Mouse (Mus musculus) limb, embryonic 13.5 days (tissue): ENCODE data around the gene Shroom3. TPM values are rescaled to one million over a fixed set of nuclear protein-coding genes. Genes with fewer than 3 reads are reported as not detected.
A peak's percentile ranks its signal among the peaks of the same experiment; 100 is the strongest.
"Not testable (repeated sequence)": the region's sequence is repeated elsewhere in the genome, so short reads cannot be mapped to it uniquely, and the experiment has no call there.

ENCODE experiments used
- ATAC-seq: fragments of 200-750 bp; cut with Nextera tagmentation; 2 replicates; pipeline ENCODE4 v1.8.0; 2017; ENCODE audit warnings: low read depth, moderate number of reproducible peaks, moderate TSS enrichment; ENCODE audit not compliant: low FRiP score
- H3K27ac ChIP-seq: fragments of 300-500 bp; sonication (generic); 2 replicates; pipeline ENCODE4 v1.5.1; 2015; ENCODE audit warnings: inconsistent platforms, mild to moderate bottlenecking, moderate library complexity
- H3K27me3 ChIP-seq: fragments of 300-500 bp; sonication (generic); 2 replicates; pipeline ENCODE4 v1.6.1; 2015; ENCODE audit warnings: mild to moderate bottlenecking, inconsistent platforms
- H3K36me3 ChIP-seq: fragments of 300-500 bp; sonication (generic); 2 replicates; pipeline ENCODE4 v1.6.1; 2015; ENCODE audit warnings: inconsistent platforms, mild to moderate bottlenecking, moderate library complexity
- H3K4me1 ChIP-seq: fragments of 300-500 bp; sonication (generic); 2 replicates; pipeline ENCODE4 v1.6.1; 2015; ENCODE audit warnings: inconsistent platforms
- H3K4me2 ChIP-seq: fragments of 300-500 bp; sonication (generic); replicated peaks from 2 replicates; pipeline ENCODE4 v1.6.1; 2015; ENCODE audit warnings: inconsistent platforms, mild to moderate bottlenecking, moderate library complexity
- H3K4me3 ChIP-seq: fragments of 300-500 bp; sonication (generic); 2 replicates; pipeline ENCODE4 v1.5.1; 2015; ENCODE audit warnings: moderate library complexity, mild to moderate bottlenecking, inconsistent platforms
- H3K9ac ChIP-seq: fragments of 300-500 bp; sonication (generic); 2 replicates; pipeline ENCODE4 v1.6.1; 2015; ENCODE audit warnings: mild to moderate bottlenecking, inconsistent platforms
- H3K9me3 ChIP-seq: fragments of 300-500 bp; sonication (generic); 2 replicates; pipeline ENCODE4 v1.6.1; 2016; ENCODE audit warnings: inconsistent platforms
- WGBS: fragments of 180-500 bp; shearing (Covaris S2); methylation state at CpG from one replicate; pipeline ENCODE4 v1.1.7; 2015; 5-methylcytosine and 5-hydroxymethylcytosine counted together
- polyA plus RNA-seq: library from polyadenylated mRNA; unstranded; fragments of >200 nt; fragmentation: Nextera tagmentation; extraction: Ambion mirVana; gene quantifications from 2 replicates; pipeline ENCODE4 v1.2.1, GENCODE M21; 2015

Gene Shroom3
- polyA plus RNA-seq, 1 experiment from 2014 or later, result 3.8 TPM

DNA sequence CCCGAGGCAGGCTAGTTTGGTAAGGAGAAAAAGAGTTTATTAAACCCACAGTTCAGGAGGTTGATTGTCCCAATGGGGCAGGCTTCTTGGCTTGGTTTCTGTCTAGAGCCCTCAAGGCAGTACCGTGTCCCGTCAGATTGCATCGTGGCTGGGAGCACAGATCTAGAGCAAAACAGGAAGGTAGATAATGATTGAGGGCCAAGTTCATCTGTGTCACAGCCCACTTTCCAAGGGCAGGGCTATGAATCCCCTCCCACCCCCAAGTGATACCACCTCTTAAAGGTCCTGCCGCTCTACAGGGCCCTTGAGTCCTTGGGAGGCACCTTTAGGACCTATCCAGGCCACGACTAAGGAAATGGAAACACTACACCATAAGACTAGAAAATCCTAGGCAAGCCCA lies 234.5 kb downstream of the Shroom3 start:
- no peak overlapping the region for H3K4me3 ChIP-seq
- peaks cover 27% of the 10 kb centered on the region for H3K4me1 ChIP-seq
- no peaks in the 10 kb centered on the region for H3K27me3 ChIP-seq
- no peaks in the 10 kb centered on the region for H3K9me3 ChIP-seq
- no peak for ATAC-seq
- H3K27ac ChIP-seq, result no peak overlapping the region
- no peak overlapping the region for H3K9ac ChIP-seq
- WGBS, result 68% methylated on average over 6 of the region's 6 CpGs
- no peak overlapping the region for H3K4me2 ChIP-seq
- peaks cover 10% of the 10 kb centered on the region; the same call in 1 of the 2 replicates for H3K36me3 ChIP-seq

DNA sequence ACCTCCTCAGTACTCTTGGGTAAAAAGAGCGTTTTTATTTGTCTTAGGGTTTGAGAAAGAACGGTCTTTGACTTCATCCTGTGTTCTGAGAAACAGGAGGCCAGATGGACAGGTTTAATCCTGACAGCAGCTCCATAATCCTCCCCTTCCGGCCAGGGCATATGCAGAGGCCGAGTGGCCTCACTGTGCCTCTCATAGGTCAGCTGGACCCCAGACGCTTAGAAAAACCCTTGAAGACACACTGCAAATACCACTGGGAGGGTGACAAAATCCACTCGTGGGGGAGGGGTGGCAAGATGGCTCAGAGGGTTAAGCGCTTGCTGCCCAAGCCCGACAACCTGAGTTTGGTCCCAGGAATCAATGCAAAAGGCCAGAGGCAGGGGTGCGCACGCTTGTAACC lies 234.9 kb downstream of the Shroom3 start:
- no peak overlapping the region for H3K4me3 ChIP-seq
- peaks cover 10% of the 10 kb centered on the region; the same call in 1 of the 2 replicates for H3K36me3 ChIP-seq
- WGBS, result 34% methylated on average over 10 of the region's 10 CpGs
- ATAC-seq, result no peak
- no peaks in the 10 kb centered on the region for H3K9me3 ChIP-seq
- no peak overlapping the region for H3K4me2 ChIP-seq
- H3K9ac ChIP-seq, result no peak overlapping the region
- H3K4me1 ChIP-seq, result peaks cover 27% of the 10 kb centered on the region
- H3K27ac ChIP-seq, result no peak overlapping the region
- H3K27me3 ChIP-seq, result no peaks in the 10 kb centered on the region

DNA sequence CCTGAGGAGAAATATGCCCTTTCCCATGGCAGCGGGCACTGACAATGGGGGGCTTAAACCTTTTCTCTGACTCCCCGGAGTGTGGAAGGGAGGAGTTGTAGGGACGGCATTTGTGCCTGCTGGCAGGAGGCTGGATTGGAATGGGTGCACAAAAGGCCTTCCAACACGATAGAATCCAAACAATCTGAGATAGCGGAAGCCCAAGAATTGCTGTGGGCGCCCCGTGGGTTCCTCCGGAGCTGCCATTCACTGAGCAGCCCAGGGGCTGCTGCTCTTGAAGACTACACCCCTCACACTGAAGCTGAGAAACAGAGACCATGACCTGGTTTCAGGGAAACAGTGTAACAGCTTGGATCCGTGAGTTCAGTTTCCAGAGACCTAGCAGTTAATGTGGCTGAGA lies 235.6 kb downstream of the Shroom3 start:
- Histone ChIP-seq H3K4me2 (no peak overlapping the region), H3K9me3 (no peaks in the 10 kb centered on the region), H3K36me3 (peaks cover 10% of the 10 kb centered on the region; the same call in 1 of the 2 replicates), H3K27ac (no peak overlapping the region), H3K4me3 (no peak overlapping the region), H3K9ac (no peak overlapping the region), H3K27me3 (no peaks in the 10 kb centered on the region), H3K4me1 (peaks cover 27% of the 10 kb centered on the region)
- 64% methylated on average over 9 of the region's 9 CpGs for WGBS
- no peak for ATAC-seq

DNA sequence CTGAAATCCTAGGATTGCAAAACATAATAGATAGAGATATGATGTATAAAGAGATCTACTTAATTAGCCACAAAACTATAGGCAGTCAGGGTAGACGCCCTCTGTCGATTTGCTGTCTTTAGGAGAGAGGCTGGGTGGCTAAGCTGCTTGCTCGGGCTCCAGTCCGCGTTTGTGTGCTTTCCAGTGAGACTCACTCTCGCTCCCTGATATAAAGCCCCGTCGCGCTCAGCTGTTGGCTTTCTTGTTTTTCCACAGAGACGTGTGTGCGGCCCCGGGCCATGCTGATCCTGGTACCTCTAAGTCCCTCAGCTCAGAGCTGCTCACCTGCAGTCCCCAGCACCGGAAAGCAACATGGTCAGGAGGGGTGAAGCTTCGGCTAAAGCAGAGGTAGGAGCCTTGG lies 236.2 kb downstream of the Shroom3 start:
- WGBS, result 65% methylated on average over 14 of the region's 14 CpGs
- H3K4me2 ChIP-seq, result no peak overlapping the region
- H3K9me3 ChIP-seq, result no peaks in the 10 kb centered on the region
- H3K27me3 ChIP-seq, result no peaks in the 10 kb centered on the region
- no peak for ATAC-seq
- peaks cover 10% of the 10 kb centered on the region; the same call in 1 of the 2 replicates for H3K36me3 ChIP-seq
- peaks cover 29% of the 10 kb centered on the region for H3K4me1 ChIP-seq
- no peak overlapping the region for H3K4me3 ChIP-seq
- H3K9ac ChIP-seq, result no peak overlapping the region
- no peak overlapping the region for H3K27ac ChIP-seq

DNA sequence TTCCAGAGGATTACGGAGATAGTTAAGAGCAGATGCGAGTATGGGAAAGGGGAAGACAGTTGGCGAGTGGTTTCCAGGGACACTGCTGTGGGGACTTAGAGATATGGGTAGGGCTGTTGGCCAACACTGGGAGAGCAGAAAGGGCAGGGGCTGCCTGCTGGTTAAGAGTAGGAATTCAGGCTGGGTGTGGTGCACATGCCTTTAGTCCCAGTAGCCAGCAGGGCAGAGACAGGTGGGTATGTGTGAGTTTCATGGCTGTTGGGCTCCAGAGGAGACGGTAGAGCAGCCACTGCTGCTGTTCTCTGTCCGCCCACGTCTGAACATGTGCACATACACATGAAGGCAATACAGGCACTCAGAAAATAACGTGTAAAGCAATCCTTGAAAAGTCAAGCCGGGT lies 237.7 kb downstream of the Shroom3 start:
- 88% methylated on average over 8 of the region's 8 CpGs for WGBS
- Histone ChIP-seq H3K4me3 (no peak overlapping the region), H3K4me1 (peaks cover 22% of the 10 kb centered on the region), H3K36me3 (peaks cover 10% of the 10 kb centered on the region; the same call in 1 of the 2 replicates), H3K9ac (no peak overlapping the region), H3K27ac (no peak overlapping the region), H3K9me3 (no peaks in the 10 kb centered on the region), H3K27me3 (no peaks in the 10 kb centered on the region), H3K4me2 (no peak overlapping the region)
- ATAC-seq, result no peak

DNA sequence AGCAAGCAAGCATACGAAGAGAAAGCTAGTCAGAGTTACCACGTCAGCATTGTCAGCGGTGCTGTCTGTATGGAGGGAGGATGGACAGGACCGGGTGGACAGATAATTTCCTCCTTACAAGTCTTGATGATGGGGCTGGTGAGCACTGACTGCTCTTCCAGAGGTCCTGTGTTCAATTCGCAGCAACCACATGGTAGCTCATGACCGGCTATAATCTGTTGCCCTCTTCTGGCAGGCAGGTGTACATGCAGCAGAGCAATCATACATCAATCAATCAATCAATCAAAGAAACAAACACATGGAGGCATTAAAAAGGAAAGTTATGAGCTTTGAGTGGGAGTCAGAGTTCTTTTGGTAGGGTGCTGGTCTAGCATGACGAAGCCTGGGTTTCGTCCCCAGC lies 238.5 kb downstream of the Shroom3 start:
- no peak for ATAC-seq
- no peaks in the 10 kb centered on the region for H3K9me3 ChIP-seq
- no peaks in the 10 kb centered on the region for H3K27me3 ChIP-seq
- H3K4me2 ChIP-seq, result no peak overlapping the region
- H3K9ac ChIP-seq, result no peak overlapping the region
- peaks cover 17% of the 10 kb centered on the region for H3K4me1 ChIP-seq
- H3K4me3 ChIP-seq, result no peak overlapping the region
- peaks cover 10% of the 10 kb centered on the region; the same call in 1 of the 2 replicates for H3K36me3 ChIP-seq
- H3K27ac ChIP-seq, result no peak overlapping the region
- WGBS, result 82% methylated on average over 8 of the region's 8 CpGs

DNA sequence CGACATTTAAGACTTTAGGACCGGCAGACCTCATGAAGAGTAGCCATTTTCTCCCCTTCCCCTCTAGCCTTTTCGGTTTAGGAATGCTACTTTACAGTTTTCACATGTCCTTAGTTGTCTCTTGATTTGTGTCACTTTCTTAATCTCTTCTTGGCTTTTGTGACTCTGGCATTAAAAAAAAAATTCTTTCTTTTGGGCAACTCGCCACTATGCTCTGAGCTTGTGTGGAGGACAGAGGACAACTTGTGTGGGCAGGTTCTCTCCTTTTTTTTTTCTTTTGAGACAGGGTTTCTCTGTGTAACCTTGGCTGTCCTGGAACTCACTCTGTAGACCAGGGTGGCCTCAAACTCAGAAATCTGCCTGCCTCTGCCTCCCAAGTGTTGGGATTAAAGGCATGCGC lies 239.7 kb downstream of the Shroom3 start:
- H3K27ac ChIP-seq, H3K27me3 ChIP-seq, H3K4me3 ChIP-seq, H3K9ac ChIP-seq, ATAC-seq, H3K9me3 ChIP-seq, H3K4me2 ChIP-seq: not testable (repeated sequence)
- peaks cover 21% of the 10 kb centered on the region for H3K4me1 ChIP-seq
- H3K36me3 ChIP-seq, result peaks cover 10% of the 10 kb centered on the region; the same call in 1 of the 2 replicates
- WGBS, result 87% methylated on average over 5 of the region's 5 CpGs

DNA sequence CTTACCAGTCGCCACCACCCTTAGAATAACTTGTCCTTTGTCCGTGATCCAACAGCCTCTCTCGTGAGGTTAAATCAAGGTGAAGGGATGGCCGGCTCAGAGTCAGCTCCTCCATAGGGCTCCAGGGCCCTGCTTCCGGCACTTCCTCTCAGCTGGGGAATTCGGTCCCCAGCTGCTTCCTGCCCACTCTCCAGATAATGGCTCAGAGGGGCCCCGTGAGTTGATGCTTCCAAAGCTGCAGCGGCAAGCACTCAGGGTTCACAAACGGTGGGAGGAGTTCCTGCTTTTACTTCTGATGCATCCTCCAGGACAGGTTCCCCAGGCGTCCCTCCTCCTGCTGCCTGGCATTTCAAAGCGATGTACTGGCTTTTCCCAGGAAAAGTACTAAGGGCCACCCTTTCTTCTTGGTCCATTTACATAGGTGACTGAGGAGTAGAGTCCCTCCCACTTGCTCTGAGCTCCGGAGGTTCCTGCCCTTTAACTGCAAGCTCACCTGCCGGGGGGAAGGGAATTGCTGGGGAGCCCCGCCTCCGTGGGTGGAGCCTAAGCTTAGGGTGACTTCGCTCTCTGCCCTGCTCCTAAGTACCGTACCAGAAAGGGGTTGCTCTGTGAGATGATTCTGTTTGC lies 241.7 kb downstream of the Shroom3 start:
- Histone ChIP-seq H3K9ac (no peak overlapping the region; the same call in 1 of the 2 replicates), H3K9me3 (no peaks in the 10 kb centered on the region), H3K27me3 (no peaks in the 10 kb centered on the region), H3K27ac (no peak overlapping the region), H3K4me3 (peak overlapping the region; percentile 18; the same call in 1 of the 2 replicates), H3K4me1 (peaks cover 18% of the 10 kb centered on the region), H3K36me3 (peaks cover 10% of the 10 kb centered on the region; the same call in 1 of the 2 replicates), H3K4me2 (peak overlapping the region; percentile 55)
- peak; percentile 32; the same call in 1 of the 2 replicates for ATAC-seq
- WGBS, result 9% methylated on average over 17 of the region's 17 CpGs

DNA sequence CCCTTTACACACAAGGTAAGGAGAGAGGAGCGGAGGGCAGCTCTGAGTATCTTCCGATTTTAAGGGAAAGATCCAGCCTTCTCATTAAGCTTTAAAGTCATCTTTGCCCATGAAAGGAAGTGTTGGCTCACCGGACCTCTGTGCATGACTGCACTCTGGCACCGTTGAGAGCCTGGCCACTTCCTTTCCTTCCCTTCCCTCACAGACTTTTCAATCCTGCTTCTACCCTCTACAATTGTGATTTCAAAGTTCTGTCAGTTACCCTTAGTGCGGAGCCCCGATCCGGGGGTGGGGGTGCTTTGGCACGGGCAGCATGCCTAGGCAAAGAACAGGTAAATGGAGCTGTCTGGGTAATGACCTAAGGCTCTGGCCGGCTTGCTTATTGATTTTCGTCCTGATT lies 244.4 kb downstream of the Shroom3 start:
- Histone ChIP-seq H3K27me3 (no peaks in the 10 kb centered on the region), H3K27ac (no peak overlapping the region), H3K4me1 (peaks cover 42% of the 10 kb centered on the region), H3K4me3 (no peak overlapping the region), H3K9ac (no peak overlapping the region), H3K36me3 (no peaks in the 10 kb centered on the region), H3K9me3 (no peaks in the 10 kb centered on the region), H3K4me2 (no peak overlapping the region)
- no peak for ATAC-seq
- 83% methylated on average over 10 of the region's 10 CpGs for WGBS

DNA sequence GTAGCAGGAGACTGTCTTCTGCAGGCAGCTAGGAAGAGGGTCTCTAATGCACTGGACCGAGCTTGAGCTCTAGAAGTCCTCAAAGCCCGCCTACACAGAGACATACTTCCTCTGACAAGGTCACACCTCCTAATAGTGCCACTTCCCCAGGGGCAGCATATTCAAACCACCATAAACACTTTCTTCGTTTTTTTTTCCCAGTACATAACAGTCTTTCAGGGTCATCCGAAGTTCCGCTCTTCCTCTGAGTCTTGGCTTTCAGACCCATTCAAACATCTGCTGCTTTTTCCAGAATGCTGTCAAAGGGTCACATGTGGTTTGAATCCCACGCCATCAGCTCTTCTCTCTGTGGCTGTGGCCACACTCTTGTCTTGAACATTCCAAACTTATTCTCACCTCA lies 247.3 kb downstream of the Shroom3 start:
- no peak overlapping the region for H3K4me3 ChIP-seq
- peaks cover 36% of the 10 kb centered on the region for H3K4me1 ChIP-seq
- H3K36me3 ChIP-seq, result peaks cover 5% of the 10 kb centered on the region; the same call in 1 of the 2 replicates
- H3K9me3 ChIP-seq, result no peaks in the 10 kb centered on the region
- no peak overlapping the region for H3K4me2 ChIP-seq
- no peaks in the 10 kb centered on the region for H3K27me3 ChIP-seq
- ATAC-seq, result no peak
- H3K27ac ChIP-seq, result no peak overlapping the region
- WGBS, result 52% methylated on average over 6 of the region's 6 CpGs
- H3K9ac ChIP-seq, result no peak overlapping the region

DNA sequence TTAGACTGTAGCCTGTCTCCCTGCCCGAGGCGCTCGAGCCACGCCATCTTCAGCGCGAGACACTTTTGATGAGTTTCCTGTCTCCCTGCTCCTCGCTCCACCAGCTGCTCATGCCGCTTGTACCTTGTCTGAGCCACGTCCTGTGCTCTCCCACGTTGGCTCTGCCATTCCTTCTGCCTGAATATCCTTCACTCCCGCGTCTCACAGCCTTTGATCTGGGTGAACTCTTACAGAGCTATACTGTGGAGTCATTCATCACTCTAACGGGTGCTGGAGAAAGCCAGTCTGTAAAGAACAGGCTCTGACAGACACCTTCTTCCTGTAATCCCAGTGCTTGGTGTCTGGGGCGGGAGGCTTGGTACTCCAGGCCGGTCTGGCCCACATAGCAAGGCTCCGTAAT lies 248.1 kb downstream of the Shroom3 start:
- ATAC-seq, result 0 out of 2 replicates have a peak, but pooled peaks have one; percentile 38
- Histone ChIP-seq H3K27me3 (no peaks in the 10 kb centered on the region), H3K36me3 (peaks cover 5% of the 10 kb centered on the region; the same call in 1 of the 2 replicates), H3K4me1 (peaks cover 36% of the 10 kb centered on the region), H3K4me3 (no peak overlapping the region), H3K9me3 (no peaks in the 10 kb centered on the region), H3K4me2 (no peak overlapping the region), H3K27ac (no peak overlapping the region), H3K9ac (no peak overlapping the region)
- 29% methylated on average over 16 of the region's 16 CpGs for WGBS

DNA sequence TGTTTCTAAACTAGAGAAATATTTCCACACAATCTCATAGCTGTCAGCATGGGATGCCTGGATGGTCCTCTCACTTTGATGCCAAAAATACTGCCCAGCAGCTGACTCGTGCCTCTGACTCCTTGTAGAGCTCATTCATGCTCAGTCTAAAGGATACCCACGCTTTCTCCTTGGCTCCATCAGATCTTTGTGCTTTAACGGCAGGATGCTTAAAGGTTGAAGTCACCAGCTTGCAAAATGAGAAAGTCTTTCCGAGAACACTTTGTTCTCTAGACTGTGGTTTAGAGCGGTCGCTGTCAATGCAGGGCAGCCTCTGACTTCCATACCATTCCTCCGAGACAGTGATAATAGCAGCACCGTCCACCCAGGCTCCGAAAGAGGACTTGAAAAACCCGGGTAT lies 249.8 kb downstream of the Shroom3 start:
- WGBS, result 79% methylated on average over 10 of the region's 10 CpGs

More for the DNA sequence above, 249.8 kb downstream of the Shroom3 start:
- no peak for ATAC-seq
- no peak overlapping the region for H3K27ac ChIP-seq
- H3K9ac ChIP-seq, result no peak overlapping the region
- H3K36me3 ChIP-seq, result peaks cover 5% of the 10 kb centered on the region; the same call in 1 of the 2 replicates
- no peak overlapping the region for H3K4me3 ChIP-seq
- H3K9me3 ChIP-seq, result no peaks in the 10 kb centered on the region
- H3K4me1 ChIP-seq, result peaks cover 30% of the 10 kb centered on the region
- H3K27me3 ChIP-seq, result no peaks in the 10 kb centered on the region
- no peak overlapping the region for H3K4me2 ChIP-seq
